Mouse (Mus musculus) embryonic facial prominence, embryonic 12.5 days (tissue): ENCODE results near the gene Slc25a34. TPM values are rescaled to one million over a fixed set of nuclear protein-coding genes. Genes with fewer than 3 reads are reported as not detected.

ENCODE experiments used
- ATAC-seq: fragments of 200-750 bp; cut with Nextera tagmentation; 2 replicates; pipeline ENCODE4 v1.8.0; 2017; ENCODE audit not compliant: insufficient number of reproducible peaks, insufficient read depth, low FRiP score, low TSS enrichment
- H3K27ac ChIP-seq: fragments of 300-500 bp; sonication (generic); 2 replicates; pipeline ENCODE4 v1.5.1; 2016; ENCODE audit warnings: mild to moderate bottlenecking
- H3K27me3 ChIP-seq: fragments of 300-500 bp; sonication (generic); 2 replicates; pipeline ENCODE4 v1.6.1; 2016; ENCODE audit warnings: mild to moderate bottlenecking, moderate library complexity
- H3K36me3 ChIP-seq: fragments of 300-500 bp; sonication (generic); 2 replicates; pipeline ENCODE4 v1.6.1; 2016; ENCODE audit warnings: mild to moderate bottlenecking
- H3K4me1 ChIP-seq: fragments of 300-500 bp; sonication (generic); 2 replicates; pipeline ENCODE4 v1.6.1; 2016
- H3K4me2 ChIP-seq: fragments of 300-500 bp; sonication (generic); replicated peaks from 2 replicates; pipeline ENCODE4 v1.6.1; 2016; ENCODE audit warnings: mild to moderate bottlenecking, moderate library complexity
- H3K4me3 ChIP-seq: fragments of 300-500 bp; sonication (generic); 2 replicates; pipeline ENCODE4 v1.5.1; 2016; ENCODE audit warnings: mild to moderate bottlenecking
- H3K9ac ChIP-seq: fragments of 300-500 bp; sonication (generic); 2 replicates; pipeline ENCODE4 v1.6.1; 2016; ENCODE audit warnings: mild to moderate bottlenecking, moderate library complexity
- H3K9me3 ChIP-seq: fragments of 300-500 bp; sonication (generic); 2 replicates; pipeline ENCODE4 v1.6.1; 2016; ENCODE audit warnings: mild to moderate bottlenecking, moderate library complexity
- WGBS: fragments of 180-500 bp; shearing (Covaris S2); methylation state at CpG from one replicate; pipeline ENCODE4 v1.1.7; 2016; 5-methylcytosine and 5-hydroxymethylcytosine counted together
- polyA plus RNA-seq: library from polyadenylated mRNA; unstranded; fragments of >200 nt; fragmentation: Nextera tagmentation; extraction: Ambion mirVana; gene quantifications from 2 replicates; pipeline ENCODE4 v1.2.1, GENCODE M21; 2016

The Slc25a34 gene
- polyA plus RNA-seq, 1 experiment from 2014 or later = not detected

DNA sequence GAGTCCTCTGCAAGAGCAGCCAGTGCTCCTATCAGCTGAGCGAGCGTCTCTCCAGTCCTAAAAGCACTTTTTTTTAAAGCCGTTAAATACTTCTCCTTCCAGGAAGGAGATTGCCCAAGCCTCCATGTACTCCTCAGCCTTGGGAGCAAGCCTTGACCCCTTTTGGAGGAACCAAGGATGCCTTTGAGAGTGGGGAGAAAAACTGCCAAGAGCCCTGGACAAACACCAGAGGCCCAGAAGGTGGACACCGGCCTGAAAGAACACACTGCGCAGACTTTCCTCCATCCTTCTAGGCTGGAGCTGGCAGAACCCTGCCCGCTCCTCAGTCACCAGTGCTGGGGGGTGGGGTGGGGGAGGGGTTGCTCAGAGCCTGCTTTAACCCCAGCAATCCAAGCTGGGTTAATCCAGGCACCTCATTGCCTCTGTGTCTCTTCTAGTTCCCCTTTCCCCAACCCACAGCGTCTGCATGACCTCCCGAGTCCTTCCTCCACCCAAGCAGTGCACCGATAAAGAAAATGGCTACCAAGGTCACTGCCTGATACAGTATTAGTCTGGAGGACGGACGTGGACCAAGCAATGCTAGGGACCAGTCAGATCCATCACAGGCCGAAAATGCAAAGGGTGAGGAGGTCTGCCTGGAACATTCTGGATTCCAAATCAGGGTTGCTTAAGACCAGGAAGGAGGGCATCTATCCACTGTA is 32.4 kb upstream of the Slc25a34 start:
- no peak for ATAC-seq
- Histone ChIP-seq H3K9ac (no peak overlapping the region), H3K4me1 (no peaks in the 10 kb centered on the region), H3K27ac (no peak overlapping the region), H3K36me3 (peaks cover 43% of the 10 kb centered on the region), H3K9me3 (no peaks in the 10 kb centered on the region), H3K4me2 (no peak overlapping the region), H3K4me3 (no peak overlapping the region), H3K27me3 (no peaks in the 10 kb centered on the region)
- WGBS = 85% methylated on average over 12 of the region's 12 CpGs

GRCm38 (mm10) chr4:141654509-141654908 is 30.9 kb upstream of the Slc25a34 start:
- Histone ChIP-seq H3K4me2 (no peak overlapping the region), H3K27me3 (no peaks in the 10 kb centered on the region), H3K36me3 (peaks cover 35% of the 10 kb centered on the region), H3K27ac (0 out of 2 replicates have a peak overlapping the region, but pooled peaks have one; percentile 11), H3K4me1 (peaks cover 2% of the 10 kb centered on the region; the same call in 1 of the 2 replicates), H3K9me3 (no peaks in the 10 kb centered on the region), H3K4me3 (no peak overlapping the region), H3K9ac (no peak overlapping the region)
- 91% methylated on average over 6 of the region's 6 CpGs for WGBS
- ATAC-seq = no peak

- Histone ChIP-seq H3K36me3 (peaks cover 38% of the 10 kb centered on the region), H3K4me2 (no peak overlapping the region), H3K9ac (no peak overlapping the region), H3K27me3 (no peaks in the 10 kb centered on the region), H3K4me1 (peaks cover 9% of the 10 kb centered on the region; the same call in 1 of the 2 replicates), H3K9me3 (no peaks in the 10 kb centered on the region), H3K4me3 (no peak overlapping the region), H3K27ac (0 out of 2 replicates have a peak overlapping the region, but pooled peaks have one; percentile 11)
- 89% methylated on average over 13 of the region's 13 CpGs for WGBS
- no peak for ATAC-seq
Measured at GRCm38 (mm10) chr4:141653813-141654212, 30.2 kb upstream of the Slc25a34 start.

GRCm38 (mm10) chr4:141653044-141653443 is 29.4 kb upstream of the Slc25a34 start:
- no peak overlapping the region for H3K4me3 ChIP-seq
- peaks cover 9% of the 10 kb centered on the region; the same call in 1 of the 2 replicates for H3K4me1 ChIP-seq
- peaks cover 41% of the 10 kb centered on the region for H3K36me3 ChIP-seq
- no peak overlapping the region for H3K27ac ChIP-seq
- no peaks in the 10 kb centered on the region for H3K27me3 ChIP-seq
- H3K9ac ChIP-seq = no peak overlapping the region
- H3K4me2 ChIP-seq = no peak overlapping the region
- 92% methylated on average over 8 of the region's 8 CpGs for WGBS
- no peaks in the 10 kb centered on the region for H3K9me3 ChIP-seq
- ATAC-seq = no peak

GRCm38 (mm10) chr4:141651944-141652343 is 28.3 kb upstream of the Slc25a34 start:
- H3K27ac ChIP-seq = no peak overlapping the region

DNA sequence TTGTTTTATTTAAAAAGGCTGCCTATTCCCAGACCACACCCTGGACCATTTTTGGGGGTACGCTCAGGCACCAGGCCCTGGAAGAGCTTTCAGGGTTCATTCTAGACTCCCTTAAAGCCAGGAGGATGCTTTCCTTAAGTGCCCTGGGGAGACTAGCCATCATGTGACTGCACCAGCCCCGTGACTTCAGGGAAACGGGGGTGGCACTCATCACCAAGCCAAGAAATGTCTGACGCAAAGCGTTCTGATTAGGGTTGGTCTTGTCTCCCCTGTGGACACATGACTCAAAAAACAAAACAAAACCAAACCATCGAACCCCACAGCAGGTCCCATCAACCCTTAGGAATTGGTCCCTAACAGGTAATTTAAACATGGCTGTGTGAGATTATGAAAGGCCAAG is 27.7 kb upstream of the Slc25a34 start:
- H3K27ac ChIP-seq = no peak overlapping the region
- no peak for ATAC-seq
- no peak overlapping the region for H3K4me2 ChIP-seq
- H3K27me3 ChIP-seq = no peaks in the 10 kb centered on the region
- peaks cover 43% of the 10 kb centered on the region for H3K36me3 ChIP-seq
- H3K4me3 ChIP-seq = no peak overlapping the region
- H3K4me1 ChIP-seq = peaks cover 9% of the 10 kb centered on the region; the same call in 1 of the 2 replicates
- H3K9ac ChIP-seq = no peak overlapping the region
- 85% methylated on average over 6 of the region's 6 CpGs for WGBS
- no peaks in the 10 kb centered on the region for H3K9me3 ChIP-seq

More at GRCm38 (mm10) chr4:141651944-141652343, 28.3 kb upstream of the Slc25a34 start:
- Histone ChIP-seq H3K9ac (no peak overlapping the region), H3K27me3 (no peaks in the 10 kb centered on the region), H3K4me1 (peaks cover 9% of the 10 kb centered on the region; the same call in 1 of the 2 replicates), H3K9me3 (no peaks in the 10 kb centered on the region), H3K4me2 (no peak overlapping the region), H3K36me3 (peaks cover 44% of the 10 kb centered on the region), H3K4me3 (no peak overlapping the region)
- WGBS = 88% methylated on average over 10 of the region's 10 CpGs
- ATAC-seq = no peak

- WGBS = 66% methylated on average over 6 of the region's 6 CpGs
- Histone ChIP-seq H3K4me3 (no peak overlapping the region), H3K9me3 (no peaks in the 10 kb centered on the region), H3K4me1 (peaks cover 9% of the 10 kb centered on the region; the same call in 1 of the 2 replicates), H3K36me3 (peaks cover 37% of the 10 kb centered on the region), H3K9ac (no peak overlapping the region), H3K27me3 (no peaks in the 10 kb centered on the region), H3K27ac (0 out of 2 replicates have a peak overlapping the region, but pooled peaks have one; percentile 63), H3K4me2 (no peak overlapping the region)
- ATAC-seq = peak; percentile 38; the same call in 1 of the 2 replicates
Measured at GRCm38 (mm10) chr4:141649244-141649643, 25.6 kb upstream of the Slc25a34 start.

DNA sequence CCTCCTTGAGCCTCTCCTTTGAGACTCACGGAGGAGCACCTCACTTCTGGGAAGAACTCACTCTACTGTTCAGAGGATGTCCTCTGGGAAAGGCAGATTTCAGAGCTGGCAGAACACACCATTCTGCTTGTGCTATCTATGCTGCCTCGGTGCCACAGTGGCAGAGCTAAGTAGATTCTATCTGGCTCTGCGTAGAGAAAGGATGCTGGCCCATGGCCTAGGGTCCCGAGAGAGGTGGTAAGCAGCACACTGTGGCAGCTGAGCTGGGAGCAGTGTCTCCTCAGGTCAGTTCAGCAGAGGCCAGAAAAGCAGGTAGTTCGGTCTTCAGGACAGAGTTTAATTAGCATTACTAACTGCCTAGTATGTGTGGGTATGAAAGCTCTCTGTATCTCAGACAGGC is 24.6 kb upstream of the Slc25a34 start:
- Histone ChIP-seq H3K9me3 (no peaks in the 10 kb centered on the region), H3K4me3 (no peak overlapping the region), H3K27ac (no peak overlapping the region), H3K9ac (no peak overlapping the region), H3K4me1 (peaks cover 14% of the 10 kb centered on the region; the same call in 1 of the 2 replicates), H3K36me3 (peaks cover 30% of the 10 kb centered on the region), H3K27me3 (no peaks in the 10 kb centered on the region), H3K4me2 (no peak overlapping the region)
- 92% methylated on average over 5 of the region's 5 CpGs for WGBS
- ATAC-seq = no peak

DNA sequence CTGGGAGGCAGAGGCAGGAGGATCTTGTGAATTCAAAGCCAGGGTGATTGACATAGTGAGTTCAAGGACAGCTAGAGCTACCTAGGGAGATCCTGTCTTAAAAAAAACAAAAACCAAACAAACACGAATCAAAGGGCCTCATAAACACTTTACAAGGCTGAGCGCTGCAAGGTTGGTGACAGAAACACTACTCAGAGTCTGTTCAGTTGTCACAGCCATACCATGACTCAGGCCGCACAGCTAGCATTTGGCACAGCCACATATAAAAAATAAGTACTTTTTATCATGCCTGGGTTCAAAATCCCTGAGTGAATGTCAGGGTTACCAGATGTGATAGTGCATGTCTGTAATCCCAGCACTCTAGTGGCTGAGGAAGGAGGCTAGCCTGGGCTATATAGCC is 23.6 kb upstream of the Slc25a34 start:
- ATAC-seq = no peak
- no peak overlapping the region for H3K4me2 ChIP-seq
- H3K9ac ChIP-seq = no peak overlapping the region
- no peak overlapping the region for H3K4me3 ChIP-seq
- H3K4me1 ChIP-seq = peaks cover 15% of the 10 kb centered on the region; the same call in 1 of the 2 replicates
- no peak overlapping the region for H3K27ac ChIP-seq
- H3K27me3 ChIP-seq = no peaks in the 10 kb centered on the region
- H3K36me3 ChIP-seq = peaks cover 31% of the 10 kb centered on the region
- WGBS = 93% methylated on average over 3 of the region's 3 CpGs
- no peaks in the 10 kb centered on the region for H3K9me3 ChIP-seq

DNA sequence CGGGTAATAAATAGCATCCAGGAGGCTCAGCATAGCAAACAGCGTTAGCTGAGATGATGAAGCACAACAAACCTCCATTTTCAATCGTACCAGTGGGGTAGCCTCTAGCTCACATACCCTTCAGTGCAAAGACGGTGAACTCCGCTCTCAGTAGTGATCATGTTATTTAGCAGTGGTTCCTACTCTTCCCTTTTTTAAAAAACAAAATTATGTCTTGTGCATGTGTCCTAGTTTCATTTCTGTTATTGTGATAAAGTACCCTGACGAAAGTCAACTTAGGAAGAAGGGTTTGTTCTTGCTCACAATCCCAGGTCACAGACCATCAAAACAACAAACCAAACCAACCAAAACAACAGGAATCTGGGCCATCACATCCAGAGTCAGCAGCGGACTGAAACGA is 22.4 kb upstream of the Slc25a34 start:
- H3K4me3 ChIP-seq = no peak overlapping the region
- 91% methylated on average over 8 of the region's 8 CpGs for WGBS
- no peak overlapping the region for H3K27ac ChIP-seq
- no peak overlapping the region for H3K9ac ChIP-seq
- no peak for ATAC-seq
- no peak overlapping the region for H3K4me2 ChIP-seq
- H3K4me1 ChIP-seq = peaks cover 15% of the 10 kb centered on the region; the same call in 1 of the 2 replicates
- no peaks in the 10 kb centered on the region for H3K27me3 ChIP-seq
- H3K9me3 ChIP-seq = no peaks in the 10 kb centered on the region
- H3K36me3 ChIP-seq = peaks cover 33% of the 10 kb centered on the region

GRCm38 (mm10) chr4:141643118-141643855 is 19.7 kb upstream of the Slc25a34 start:
- Histone ChIP-seq H3K4me2 (no peak overlapping the region), H3K4me1 (peaks cover 6% of the 10 kb centered on the region; the same call in 1 of the 2 replicates), H3K36me3 (peaks cover 51% of the 10 kb centered on the region), H3K27ac (peak overlapping the region; percentile 32; the same call in 1 of the 2 replicates), H3K4me3 (no peak overlapping the region), H3K9me3 (no peaks in the 10 kb centered on the region), H3K27me3 (no peaks in the 10 kb centered on the region), H3K9ac (no peak overlapping the region)
- ATAC-seq = no peak
- WGBS = 67% methylated on average over 7 of the region's 7 CpGs
